Mouse (Mus musculus): ENCODE results near the gene AU022252. TPM values are rescaled to one million over a fixed set of nuclear protein-coding genes. Genes with fewer than 3 reads are reported as not detected.

Gene AU022252
- total RNA-seq, 2 experiments from 2014 or later = 24.2 to 24.7 TPM

DNA sequence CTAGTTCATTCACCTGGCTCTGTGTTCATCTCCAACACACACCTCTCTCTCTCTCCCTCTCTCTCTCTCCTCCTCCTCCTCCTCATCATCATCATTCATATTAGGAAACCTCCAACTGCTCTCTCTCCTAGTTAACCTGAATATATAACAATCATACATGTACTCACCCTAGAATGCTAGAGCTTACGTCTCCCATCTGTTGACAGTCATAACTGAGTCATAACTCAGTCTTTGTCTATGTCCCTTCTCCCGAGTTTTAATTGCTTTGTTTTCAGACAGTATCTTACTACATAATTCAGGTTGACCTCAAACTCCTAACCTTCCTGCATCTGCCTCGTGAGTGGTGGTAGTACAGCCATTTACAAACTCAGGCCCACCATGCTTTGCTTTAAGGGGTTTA lies 41.2 kb downstream of the AU022252 start:
- intact Hi-C loops (cut with DNase I) = no loop called here
- no peak for DNase-seq

DNA sequence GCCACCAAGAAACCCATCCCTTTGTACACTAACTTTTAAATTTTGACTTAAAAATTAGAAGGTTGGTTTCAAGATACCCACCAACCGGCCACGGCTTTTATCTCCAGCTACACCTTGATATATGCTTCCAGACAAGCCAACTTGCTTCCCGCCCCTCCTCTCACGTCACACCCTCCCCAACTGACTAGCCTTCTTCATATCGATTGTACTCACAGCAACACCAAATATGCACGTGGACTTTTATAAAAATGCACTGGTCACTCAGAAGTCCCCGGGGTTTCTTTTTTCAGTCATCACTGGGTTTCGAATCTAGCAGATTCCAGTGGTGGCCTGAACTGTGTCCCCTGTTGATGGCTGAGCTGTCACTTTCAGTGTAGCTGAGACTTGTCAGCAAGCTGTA lies 41.9 kb downstream of the AU022252 start:
- intact Hi-C loops (cut with DNase I) = no loop called here
- DNase-seq = no peak

DNA sequence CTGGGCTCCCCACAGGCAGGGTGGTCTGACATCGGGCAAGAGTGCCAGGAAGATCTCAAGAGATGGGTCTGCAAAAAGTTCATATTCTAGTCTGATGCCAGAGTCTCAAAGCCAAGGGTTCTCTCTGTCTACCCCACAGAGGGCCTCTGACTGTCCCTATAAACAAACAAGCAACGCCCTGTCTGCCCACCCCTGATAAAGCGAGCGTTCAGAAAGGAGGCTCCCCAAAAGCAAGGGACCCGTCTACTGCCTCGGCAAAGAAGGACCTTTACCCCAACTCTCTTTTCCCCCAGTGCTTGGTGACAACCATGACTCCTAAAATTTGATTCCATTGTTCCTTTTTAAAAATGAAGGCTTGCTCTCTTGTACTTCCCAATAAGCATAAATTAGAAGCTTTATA lies 42.6 kb downstream of the AU022252 start, which contains the start of gene Ermap:
Gene Ermap (minus strand): TSS at position 148 of the 400 bp plus-strand sequence.
- intact Hi-C loops (cut with DNase I) = loop anchor here (10.0 kb wide), 1 partner anchor 1155 kb away; no protein-coding TSS in a partner anchor
- no peak for DNase-seq

- DNase-seq = no peak
- intact Hi-C loops (cut with DNase I) = loop anchor here (10.0 kb wide), 1 partner anchor 1155 kb away; no protein-coding TSS in a partner anchor
Measured at GRCm38 (mm10) chr4:119189392-119189791, 43.1 kb downstream of the AU022252 start.

GRCm38 (mm10) chr4:119188060-119188785 lies 44.3 kb downstream of the AU022252 start:
- intact Hi-C loops (cut with DNase I) = loop anchor here (10.0 kb wide), 1 partner anchor 1153 kb away; no protein-coding TSS in a partner anchor
- no peak for DNase-seq

DNA sequence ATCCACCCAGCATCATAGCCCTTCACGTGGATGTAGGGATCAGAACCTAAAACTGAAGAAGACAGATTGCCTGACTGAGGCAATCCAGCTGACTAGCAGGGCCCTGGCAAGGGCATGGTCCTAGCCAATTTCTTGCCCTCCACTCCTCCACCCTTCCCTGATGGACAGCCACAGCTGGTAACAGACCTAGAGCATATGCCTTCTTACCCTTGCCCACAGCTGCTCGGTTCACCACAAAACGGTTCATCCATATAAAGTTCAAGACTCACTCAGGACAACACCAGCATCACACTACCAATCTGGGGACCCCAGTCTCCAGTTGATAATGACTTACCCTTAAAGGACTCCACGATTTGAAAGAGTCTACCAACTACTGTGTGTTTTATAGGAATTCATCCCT lies 46.7 kb downstream of the AU022252 start:
- intact Hi-C loops (cut with DNase I) = loop anchor here (10.0 kb wide), 1 partner anchor 1151 kb away; no protein-coding TSS in a partner anchor

GRCm38 (mm10) chr4:119183525-119183924 lies 49.0 kb downstream of the AU022252 start:
- intact Hi-C loops (cut with DNase I) = loop anchor here (10.0 kb wide), 1 partner anchor 1149 kb away; no protein-coding TSS in a partner anchor
- DNase-seq = no peak

More for the DNA sequence above, 46.7 kb downstream of the AU022252 start:
- DNase-seq = no peak

- DNase-seq = no peak
- intact Hi-C loops (cut with DNase I) = loop anchor here (10.0 kb wide), 1 partner anchor 1147 kb away; no protein-coding TSS in a partner anchor
Measured at GRCm38 (mm10) chr4:119181456-119181855, 51.1 kb downstream of the AU022252 start.

- intact Hi-C loops (cut with DNase I) = loop anchor here (10.0 kb wide), 1 partner anchor 1145 kb away; no protein-coding TSS in a partner anchor
- no peak for DNase-seq
Measured at GRCm38 (mm10) chr4:119180133-119180707, 52.3 kb downstream of the AU022252 start.

- intact Hi-C loops (cut with DNase I) = no loop called here
Measured at GRCm38 (mm10) chr4:119178331-119178730, 54.2 kb downstream of the AU022252 start.

GRCm38 (mm10) chr4:119177702-119178101 lies 54.8 kb downstream of the AU022252 start:
- intact Hi-C loops (cut with DNase I) = no loop called here
- no peak for DNase-seq

More at GRCm38 (mm10) chr4:119178331-119178730, 54.2 kb downstream of the AU022252 start:
- DNase-seq = no peak

- DNase-seq = peak; percentile 85 to 88
- intact Hi-C loops (cut with DNase I) = no loop called here
Measured at GRCm38 (mm10) chr4:119173851-119174453, 58.6 kb downstream of the AU022252 start, which contains the start of gene Zfp691. Gene Zfp691 (minus strand): TSS chr4:119174195.

- no peak for DNase-seq
- intact Hi-C loops (cut with DNase I) = no loop called here
Measured at GRCm38 (mm10) chr4:119172919-119173650, 59.4 kb downstream of the AU022252 start.

GRCm38 (mm10) chr4:119167663-119168062 lies 64.8 kb downstream of the AU022252 start:
- peak; percentile 61 to 70 for DNase-seq
- intact Hi-C loops (cut with DNase I) = loop anchor here (1.0 to 5.0 kb wide), 2 partner anchors 35 to 162 kb away; no protein-coding TSS in a partner anchor

GRCm38 (mm10) chr4:119167068-119167467 lies 65.4 kb downstream of the AU022252 start:
- no peak for DNase-seq
- intact Hi-C loops (cut with DNase I) = loop anchor here (1.0 to 5.0 kb wide), 2 partner anchors 35 to 162 kb away; no protein-coding TSS in a partner anchor

DNA sequence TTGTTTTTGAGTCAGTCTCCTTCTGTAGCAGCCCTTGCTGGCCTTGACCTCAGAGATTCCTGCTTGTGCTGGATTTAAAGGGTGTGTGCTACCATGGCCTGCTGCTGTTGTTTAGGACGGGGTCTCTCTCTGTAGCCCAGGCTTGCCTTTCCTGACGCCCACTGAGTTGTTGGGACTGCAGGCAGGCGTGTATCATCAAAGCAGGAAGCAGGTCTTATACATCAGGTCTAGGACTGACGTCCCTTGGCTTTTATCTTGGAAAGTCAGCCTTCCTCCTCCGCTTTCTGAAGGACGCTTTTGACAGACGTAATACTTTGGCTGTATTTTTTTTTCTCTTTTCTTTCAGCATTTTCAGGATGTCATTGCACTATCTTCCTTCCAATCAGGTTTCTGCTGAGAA lies 66.6 kb downstream of the AU022252 start:
- intact Hi-C loops (cut with DNase I) = loop anchor here (5.0 kb wide), 1 partner anchor 36 kb away; no protein-coding TSS in a partner anchor
- no peak for DNase-seq

DNA sequence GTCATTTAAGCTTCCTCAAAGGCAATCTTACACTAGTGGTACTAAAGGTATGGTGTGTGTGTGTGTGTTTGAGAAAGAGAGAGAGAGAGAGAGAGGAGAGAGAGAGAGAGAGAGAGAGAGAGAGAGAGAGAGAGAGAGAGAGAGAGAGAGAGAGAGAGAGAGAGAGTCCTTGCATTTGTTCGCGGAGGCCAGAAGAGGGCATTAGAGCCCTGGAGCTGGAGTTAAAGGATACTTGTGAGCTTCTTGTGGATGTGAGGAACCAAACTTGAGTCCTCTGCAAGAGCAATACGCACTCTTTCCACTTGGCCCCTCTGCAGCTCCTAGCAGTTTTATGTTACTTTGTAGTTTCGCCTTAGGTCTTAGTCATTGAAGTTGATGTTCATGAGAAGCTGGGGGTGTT lies 69.5 kb downstream of the AU022252 start:
- DNase-seq = no peak
- intact Hi-C loops (cut with DNase I) = no loop called here

DNA sequence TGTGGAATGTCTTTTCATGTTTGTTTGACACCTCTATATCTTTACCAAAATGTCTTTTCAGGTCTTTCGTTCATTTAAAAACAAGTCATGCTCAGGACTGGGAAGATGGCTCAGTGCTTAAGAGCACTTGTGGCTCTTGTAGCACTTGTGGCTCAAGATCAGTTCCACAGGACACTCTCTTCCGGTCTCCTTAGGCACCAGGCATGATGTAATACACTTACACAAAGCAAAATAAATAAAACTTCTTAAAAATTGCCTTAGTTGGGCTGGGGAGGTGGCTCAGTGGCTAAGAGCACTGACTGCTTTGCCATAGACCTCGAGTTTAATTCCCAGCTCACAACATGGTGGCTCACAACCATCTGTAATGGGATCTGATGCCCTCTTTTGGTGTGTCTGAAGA lies 71.2 kb downstream of the AU022252 start:
- intact Hi-C loops (cut with DNase I) = no loop called here

GRCm38 (mm10) chr4:119157891-119158290 lies 74.6 kb downstream of the AU022252 start:
- intact Hi-C loops (cut with DNase I) = no loop called here
- DNase-seq = no peak

More for the DNA sequence above, 71.2 kb downstream of the AU022252 start:
- no peak for DNase-seq

DNA sequence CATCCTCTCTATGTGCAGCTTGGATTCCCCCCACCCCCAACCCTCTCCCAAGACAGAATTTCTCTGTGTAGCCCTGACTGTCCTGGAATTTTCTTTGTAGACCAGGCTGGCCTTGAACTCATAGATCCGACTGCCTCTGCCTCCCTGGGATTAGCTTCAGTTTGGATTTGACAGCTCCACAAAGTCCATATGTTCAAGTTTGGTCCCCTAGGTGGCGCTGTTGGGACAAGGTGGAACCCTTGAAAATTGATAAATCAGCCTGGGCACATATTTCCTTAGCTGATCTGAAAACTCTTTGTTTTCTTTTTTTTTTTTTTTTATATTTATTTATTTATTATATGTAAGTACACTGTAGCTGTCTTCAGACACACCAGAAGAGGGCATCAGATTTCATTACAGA lies 75.3 kb downstream of the AU022252 start:
- intact Hi-C loops (cut with DNase I) = no loop called here
- peak in 1 of 2 experiments; percentile 38 for DNase-seq
